Mouse (Mus musculus): ENCODE measurements at regions not wholly inside any gene's neighbourhood (a gene's known extent, or its start where the extent isn't known, plus 50 kb on each side); places are given as distances from the start of the nearest gene placed in this dataset.

- Histone ChIP-seq H3K4me1 (ENCODE audit: insufficient read depth, low read length) (no peaks in the 10 kb centered on the region), H3K4me3 (ENCODE audit: low read depth, low read length) (no peak overlapping the region), H3K9me3 (ENCODE audit: low read length) (no peaks in the 10 kb centered on the region), H3K4me2 (ENCODE audit: low read depth, low read length, poor library complexity, severe bottlenecking) (no peak overlapping the region), H3K27me3 (ENCODE audit: insufficient read depth, low read length) (no peaks in the 10 kb centered on the region), H3K27ac (ENCODE audit: low read depth, low read length) (no peak overlapping the region), H3K9ac (replicated peaks; ENCODE audit: low read length, poor library complexity, severe bottlenecking) (no peak overlapping the region), H3K36me3 (ENCODE audit: insufficient read depth, low read length) (no peaks in the 10 kb centered on the region)
- TF ChIP-seq CTCF (IDR thresholded peaks at IDR 0.05) = no peak
- no peak for ATAC-seq (ENCODE audit: low FRiP score)
- DNase-seq (ENCODE audit: low spot score) = no peak
- 86% methylated on average over 2 of the region's 2 CpGs for WGBS
Measured at GRCm38 (mm10) chr14:46491182-46491581, 100.7 kb upstream of the Bmp4 start.

- 87% methylated on average over 1 of the region's 1 CpGs for WGBS
- Histone ChIP-seq H3K27ac (ENCODE audit: low read depth, low read length) (no peak overlapping the region), H3K4me2 (ENCODE audit: low read depth, low read length, poor library complexity, severe bottlenecking) (no peak overlapping the region), H3K4me3 (ENCODE audit: low read depth, low read length) (no peak overlapping the region), H3K27me3 (ENCODE audit: insufficient read depth, low read length) (no peaks in the 10 kb centered on the region), H3K9me3 (ENCODE audit: low read length) (no peaks in the 10 kb centered on the region), H3K9ac (replicated peaks; ENCODE audit: low read length, poor library complexity, severe bottlenecking) (no peak overlapping the region), H3K36me3 (ENCODE audit: insufficient read depth, low read length) (no peaks in the 10 kb centered on the region), H3K4me1 (ENCODE audit: insufficient read depth, low read length) (no peaks in the 10 kb centered on the region)
- TF ChIP-seq CTCF (IDR thresholded peaks at IDR 0.05) = no peak
- ATAC-seq (ENCODE audit: low FRiP score) (no peak), DNase-seq (ENCODE audit: low spot score) (no peak)
Measured at GRCm38 (mm10) chr14:46487551-46487950, 97.1 kb upstream of the Bmp4 start.

GRCm38 (mm10) chr14:46480396-46480795 is 89.9 kb upstream of the Bmp4 start:
- no peak overlapping the region for H3K4me3 ChIP-seq (ENCODE audit: low read depth, low read length)
- WGBS = 83% methylated on average over 7 of the region's 7 CpGs
- TF ChIP-seq CTCF (IDR thresholded peaks at IDR 0.05) = no peak
- no peaks in the 10 kb centered on the region for H3K4me1 ChIP-seq (ENCODE audit: insufficient read depth, low read length)
- H3K27ac ChIP-seq (ENCODE audit: low read depth, low read length) = no peak overlapping the region
- H3K4me2 ChIP-seq (ENCODE audit: low read depth, low read length, poor library complexity, severe bottlenecking) = no peak overlapping the region
- no peak for ATAC-seq (ENCODE audit: low FRiP score)
- H3K27me3 ChIP-seq (ENCODE audit: insufficient read depth, low read length) = no peaks in the 10 kb centered on the region
- H3K36me3 ChIP-seq (ENCODE audit: insufficient read depth, low read length) = no peaks in the 10 kb centered on the region
- no peaks in the 10 kb centered on the region for H3K9me3 ChIP-seq (ENCODE audit: low read length)
- no peak for DNase-seq (ENCODE audit: low spot score)
- H3K9ac ChIP-seq (replicated peaks; ENCODE audit: low read length, poor library complexity, severe bottlenecking) = no peak overlapping the region

DNA sequence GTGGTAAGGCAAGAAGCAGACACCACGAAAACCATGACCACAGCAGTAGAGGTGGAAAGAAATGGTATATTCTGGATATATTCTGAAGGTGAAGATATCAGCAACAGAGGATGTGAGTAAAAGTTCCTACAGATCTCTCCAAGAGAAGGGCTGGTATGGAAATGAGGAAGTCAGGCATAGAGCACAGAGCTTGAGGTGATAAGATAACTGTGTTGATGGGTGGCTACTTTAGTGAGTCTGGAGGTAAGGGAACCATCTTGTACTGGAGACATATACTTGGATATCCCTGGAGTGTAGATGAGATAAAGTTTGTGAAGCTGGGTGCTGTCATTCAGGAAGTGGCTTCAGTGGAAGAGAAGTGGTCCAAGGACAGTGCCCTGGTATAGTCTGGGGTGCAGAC is 85.5 kb upstream of the Bmp4 start:
- H3K4me3 ChIP-seq (ENCODE audit: low read depth, low read length) = no peak overlapping the region
- ATAC-seq (ENCODE audit: low FRiP score) (no peak), DNase-seq (ENCODE audit: low spot score) (no peak)
- no peak for TF ChIP-seq CTCF (IDR thresholded peaks at IDR 0.05)
- no peak overlapping the region for H3K9ac ChIP-seq (replicated peaks; ENCODE audit: low read length, poor library complexity, severe bottlenecking)
- H3K27ac ChIP-seq (ENCODE audit: low read depth, low read length) = no peak overlapping the region
- no peaks in the 10 kb centered on the region for H3K4me1 ChIP-seq (ENCODE audit: insufficient read depth, low read length)
- no peaks in the 10 kb centered on the region for H3K27me3 ChIP-seq (ENCODE audit: insufficient read depth, low read length)
- H3K4me2 ChIP-seq (ENCODE audit: low read depth, low read length, poor library complexity, severe bottlenecking) = no peak overlapping the region
- WGBS = 58% methylated on average over 1 of the region's 1 CpGs
- H3K9me3 ChIP-seq (ENCODE audit: low read length) = no peaks in the 10 kb centered on the region
- no peaks in the 10 kb centered on the region for H3K36me3 ChIP-seq (ENCODE audit: insufficient read depth, low read length)

- DNase-seq (ENCODE audit: low spot score) = no peak
- Histone ChIP-seq H3K9me3 (ENCODE audit: low read length) (no peaks in the 10 kb centered on the region), H3K4me3 (ENCODE audit: low read depth, low read length) (no peak overlapping the region), H3K27ac (ENCODE audit: low read depth, low read length) (no peak overlapping the region), H3K36me3 (ENCODE audit: insufficient read depth, low read length) (no peaks in the 10 kb centered on the region), H3K27me3 (ENCODE audit: insufficient read depth, low read length) (no peaks in the 10 kb centered on the region), H3K4me2 (ENCODE audit: low read depth, low read length, poor library complexity, severe bottlenecking) (no peak overlapping the region), H3K9ac (replicated peaks; ENCODE audit: low read length, poor library complexity, severe bottlenecking) (no peak overlapping the region), H3K4me1 (ENCODE audit: insufficient read depth, low read length) (no peaks in the 10 kb centered on the region)
- ATAC-seq (ENCODE audit: low FRiP score) = no peak
- no peak for TF ChIP-seq CTCF (IDR thresholded peaks at IDR 0.05)
Measured at GRCm38 (mm10) chr14:46462967-46463366, 72.5 kb upstream of the Bmp4 start.

DNA sequence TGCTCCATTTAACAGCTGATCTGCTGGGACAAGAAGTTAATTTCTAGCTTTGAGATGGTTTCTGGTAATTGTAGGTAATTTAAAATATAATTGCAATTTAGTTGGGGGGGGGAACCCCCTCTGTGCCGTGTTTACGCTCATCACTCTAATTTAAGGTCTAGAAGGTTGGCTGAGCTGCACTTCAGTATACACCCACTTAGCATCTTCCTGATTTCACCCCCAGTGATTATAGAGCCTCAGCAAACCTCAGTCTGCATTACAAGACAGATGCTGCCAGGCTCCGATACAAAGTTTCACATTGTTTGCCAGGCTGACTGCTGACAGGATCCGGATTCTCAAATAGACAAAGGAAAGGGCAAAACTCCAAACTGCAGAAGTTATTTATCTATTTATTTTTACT is 71.5 kb upstream of the Bmp4 start:
- no peak overlapping the region for H3K9ac ChIP-seq (replicated peaks; ENCODE audit: low read length, poor library complexity, severe bottlenecking)
- TF ChIP-seq CTCF (IDR thresholded peaks at IDR 0.05) = no peak
- ATAC-seq (ENCODE audit: low FRiP score) = no peak

DNA sequence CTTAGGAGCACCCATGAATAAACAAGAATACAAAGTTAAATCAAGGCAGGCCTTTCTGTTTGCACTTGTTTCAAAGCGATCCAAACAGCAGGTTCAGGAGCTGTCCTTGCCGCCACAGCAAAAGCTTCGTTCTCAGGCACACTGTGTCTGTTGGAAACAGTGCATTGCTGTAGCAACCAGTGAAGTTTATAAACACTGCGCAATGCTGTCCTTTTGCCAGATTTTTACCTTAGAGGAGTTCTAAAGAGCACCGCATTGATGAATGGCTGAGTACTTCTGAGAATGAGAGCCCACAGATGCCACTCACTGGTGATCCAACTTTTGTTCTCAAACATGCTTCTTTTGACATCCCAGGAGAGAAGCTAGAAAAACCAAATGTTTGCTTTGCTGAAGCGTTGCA is 64.0 kb upstream of the Bmp4 start:
- no peak overlapping the region for H3K4me2 ChIP-seq (ENCODE audit: low read depth, low read length, poor library complexity, severe bottlenecking)
- no peak for DNase-seq (ENCODE audit: low spot score)
- H3K27me3 ChIP-seq (ENCODE audit: insufficient read depth, low read length) = no peaks in the 10 kb centered on the region
- H3K4me1 ChIP-seq (ENCODE audit: insufficient read depth, low read length) = no peaks in the 10 kb centered on the region
- no peaks in the 10 kb centered on the region for H3K9me3 ChIP-seq (ENCODE audit: low read length)
- no peak overlapping the region for H3K9ac ChIP-seq (replicated peaks; ENCODE audit: low read length, poor library complexity, severe bottlenecking)
- no peaks in the 10 kb centered on the region for H3K36me3 ChIP-seq (ENCODE audit: insufficient read depth, low read length)
- ATAC-seq (ENCODE audit: low FRiP score) = no peak
- no peak overlapping the region for H3K4me3 ChIP-seq (ENCODE audit: low read depth, low read length)
- no peak for TF ChIP-seq CTCF (IDR thresholded peaks at IDR 0.05)
- 58% methylated on average over 6 of the region's 6 CpGs for WGBS
- H3K27ac ChIP-seq (ENCODE audit: low read depth, low read length) = no peak overlapping the region

More for the DNA sequence above, 71.5 kb upstream of the Bmp4 start:
- 95% methylated on average over 4 of the region's 4 CpGs for WGBS
- Histone ChIP-seq H3K36me3 (ENCODE audit: insufficient read depth, low read length) (no peaks in the 10 kb centered on the region), H3K27ac (ENCODE audit: low read depth, low read length) (no peak overlapping the region), H3K27me3 (ENCODE audit: insufficient read depth, low read length) (no peaks in the 10 kb centered on the region), H3K4me3 (ENCODE audit: low read depth, low read length) (no peak overlapping the region), H3K4me2 (ENCODE audit: low read depth, low read length, poor library complexity, severe bottlenecking) (no peak overlapping the region), H3K4me1 (ENCODE audit: insufficient read depth, low read length) (no peaks in the 10 kb centered on the region), H3K9me3 (ENCODE audit: low read length) (no peaks in the 10 kb centered on the region)
- no peak for DNase-seq (ENCODE audit: low spot score)
